Mouse (Mus musculus) olfactory bulb, adult 2 months (tissue): ENCODE data around the gene Lgr4.

Source experiments
- CTCF ChIP-seq: fragments of 200-500 bp; IDR thresholded peaks from 2 replicates; pipeline ENCODE4 v1.5.1; 2012; ENCODE audit warnings: low read depth, mild to moderate bottlenecking, low read length, moderate library complexity; ENCODE audit not compliant: insufficient read depth
- POLR2A ChIP-seq: fragments of 200-500 bp; IDR thresholded peaks from 2 replicates; pipeline ENCODE4 v1.6.1; 2012; ENCODE audit warnings: mild to moderate bottlenecking, low read depth, low read length, moderate library complexity; ENCODE audit not compliant: insufficient read depth

DNA sequence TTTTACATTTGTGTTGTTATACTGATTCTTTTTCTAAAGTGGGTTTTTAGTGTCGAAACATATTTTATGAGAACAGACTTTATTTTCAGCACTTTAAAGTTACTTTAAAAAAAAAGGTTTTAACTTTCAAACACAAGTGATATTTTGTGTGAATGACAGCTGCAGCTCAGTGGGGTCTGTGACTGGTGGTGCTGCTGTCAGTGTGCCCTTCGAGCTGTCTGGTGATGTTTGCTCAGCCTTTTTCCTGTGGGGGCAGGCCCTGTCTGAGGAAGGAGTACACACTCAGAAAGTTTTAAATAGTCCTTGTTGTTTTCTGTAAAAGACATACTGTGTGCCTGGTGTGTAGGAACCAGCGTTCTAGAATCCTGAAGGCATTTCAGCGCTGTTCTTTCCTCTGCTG lies 119.2 kb downstream of the Lgr4 start:
- TF ChIP-seq CTCF = no peak
- no peak for TF ChIP-seq POLR2A
